Mouse (Mus musculus): ENCODE results near the gene Casp7.

The Casp7 gene

DNA sequence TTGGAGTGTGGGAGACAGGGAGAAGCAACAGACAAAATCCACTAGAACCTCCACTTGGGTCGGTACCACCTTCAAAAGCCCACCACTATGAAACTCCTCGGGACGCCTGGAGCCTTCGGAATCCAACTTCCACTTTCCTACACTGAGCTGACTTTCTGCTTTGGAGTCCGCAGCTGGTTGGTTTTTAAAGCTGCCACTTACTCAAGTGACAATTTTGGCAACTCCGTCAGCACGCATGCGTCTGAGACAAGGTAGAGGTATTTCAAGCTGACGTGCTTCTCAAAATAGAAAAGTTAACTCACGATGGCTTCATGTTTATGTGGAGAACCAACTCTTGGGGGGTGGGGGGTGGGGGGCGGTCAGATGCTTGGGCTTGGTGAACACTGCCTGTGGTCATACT, 7.0 kb upstream of the Casp7 start, which contains the start of gene Nrap:
Gene Nrap, minus strand, starts transcription at position 159 of the 400 bp plus-strand sequence.
- Histone ChIP-seq H3K36me3 (ENCODE audit: insufficient read depth, low read length) (no peaks in the 10 kb centered on the region), H3K4me3 (replicated peaks; ENCODE audit: low read length) (no peak within 1 kb of the TSS), H3K4me1 (replicated peaks; ENCODE audit: low read depth, low read length) (peaks cover 14% of the 10 kb centered on the region), H3K27me3 (ENCODE audit: insufficient read depth, low read length) (peaks cover 16% of the 10 kb centered on the region), H3K9me3 (ENCODE audit: low read length) (no peaks in the 10 kb centered on the region)
- no peak for TF ChIP-seq CTCF (conservative IDR thresholded peaks at IDR 0.05; ENCODE audit: low read length)
- TF ChIP-seq NANOG (IDR thresholded peaks at IDR 0.05; ENCODE audit: borderline replicate concordance, low read length) = no peak
- TF ChIP-seq POU5F1 (IDR thresholded peaks at IDR 0.05; ENCODE audit: borderline replicate concordance, low read length) = no peak

- H3K4me3 ChIP-seq (replicated peaks; ENCODE audit: low read length) = no peak overlapping the region
- H3K4me1 ChIP-seq (replicated peaks; ENCODE audit: low read depth, low read length) = peaks cover 18% of the 10 kb centered on the region
- H3K9me3 ChIP-seq (ENCODE audit: low read length) = no peaks in the 10 kb centered on the region
- no peak for TF ChIP-seq POU5F1 (IDR thresholded peaks at IDR 0.05; ENCODE audit: borderline replicate concordance, low read length)
- TF ChIP-seq NANOG (IDR thresholded peaks at IDR 0.05; ENCODE audit: borderline replicate concordance, low read length) = no peak
- no peaks in the 10 kb centered on the region for H3K36me3 ChIP-seq (ENCODE audit: insufficient read depth, low read length)
- peaks cover 32% of the 10 kb centered on the region for H3K27me3 ChIP-seq (ENCODE audit: insufficient read depth, low read length)
Observed at GRCm38 (mm10) chr19:56391307-56392046, 5.5 kb upstream of the Casp7 start.

DNA sequence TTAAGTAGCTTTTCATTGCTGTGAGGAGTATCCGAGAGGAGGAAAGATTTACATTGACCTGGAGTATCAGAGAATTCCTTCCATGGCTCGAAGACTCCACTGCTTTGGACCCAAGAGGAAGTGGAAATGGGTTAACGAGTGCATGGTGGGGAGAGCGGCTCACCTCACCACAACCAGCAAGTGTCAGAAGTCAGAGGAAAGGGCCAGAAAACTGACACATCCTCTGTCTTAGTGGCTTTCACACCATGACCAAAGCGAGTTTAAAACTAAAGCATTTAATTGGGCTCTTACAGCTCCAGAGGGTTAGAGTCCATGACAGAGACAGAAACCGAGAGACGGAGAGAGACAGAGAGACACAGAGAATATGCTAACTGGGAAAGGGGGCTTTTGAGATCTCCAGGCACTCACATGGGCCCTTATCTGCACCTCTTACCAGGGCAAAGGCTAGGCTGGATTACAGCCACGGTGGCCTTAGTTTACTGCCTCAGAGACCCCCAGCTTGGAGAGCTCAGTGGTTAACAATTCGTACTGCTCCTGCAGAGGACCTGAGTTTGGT, 3.5 kb upstream of the Casp7 start:
- TF ChIP-seq NANOG (IDR thresholded peaks at IDR 0.05; ENCODE audit: borderline replicate concordance, low read length) (no peak), POU5F1 (IDR thresholded peaks at IDR 0.05; ENCODE audit: borderline replicate concordance, low read length) (no peak), CTCF (conservative IDR thresholded peaks at IDR 0.05; ENCODE audit: low read length) (no peak)
- H3K4me1 ChIP-seq (replicated peaks; ENCODE audit: low read depth, low read length) = peaks cover 31% of the 10 kb centered on the region
- H3K27me3 ChIP-seq (ENCODE audit: insufficient read depth, low read length) = peaks cover 49% of the 10 kb centered on the region
- no peak overlapping the region for H3K4me3 ChIP-seq (replicated peaks; ENCODE audit: low read length)
- no peaks in the 10 kb centered on the region for H3K36me3 ChIP-seq (ENCODE audit: insufficient read depth, low read length)
- no peaks in the 10 kb centered on the region for H3K9me3 ChIP-seq (ENCODE audit: low read length)

- TF ChIP-seq CTCF (conservative IDR thresholded peaks at IDR 0.05; ENCODE audit: low read length) (no peak), POU5F1 (IDR thresholded peaks at IDR 0.05; ENCODE audit: borderline replicate concordance, low read length) (no peak)
- H3K4me1 ChIP-seq (replicated peaks; ENCODE audit: low read depth, low read length) = peaks cover 46% of the 10 kb centered on the region
- H3K4me3 ChIP-seq (replicated peaks; ENCODE audit: low read length) = no peak overlapping the region
- no peaks in the 10 kb centered on the region for H3K36me3 ChIP-seq (ENCODE audit: insufficient read depth, low read length)
- no peaks in the 10 kb centered on the region for H3K9me3 ChIP-seq (ENCODE audit: low read length)
- H3K27me3 ChIP-seq (ENCODE audit: insufficient read depth, low read length) = peaks cover 49% of the 10 kb centered on the region
Observed at GRCm38 (mm10) chr19:56395183-56395935, 1.6 kb upstream of the Casp7 start.

- Histone ChIP-seq H3K36me3 (ENCODE audit: insufficient read depth, low read length) (no peaks in the 10 kb centered on the region), H3K27me3 (ENCODE audit: insufficient read depth, low read length) (peaks cover 49% of the 10 kb centered on the region), H3K4me3 (replicated peaks; ENCODE audit: low read length) (peak overlapping the region; percentile 75), H3K4me1 (replicated peaks; ENCODE audit: low read depth, low read length) (peaks cover 52% of the 10 kb centered on the region), H3K9me3 (ENCODE audit: low read length) (no peaks in the 10 kb centered on the region)
- TF ChIP-seq POU5F1 (IDR thresholded peaks at IDR 0.05; ENCODE audit: borderline replicate concordance, low read length) (no peak), NANOG (IDR thresholded peaks at IDR 0.05; ENCODE audit: borderline replicate concordance, low read length) (no peak), CTCF (conservative IDR thresholded peaks at IDR 0.05; ENCODE audit: low read length) (no peak)
Observed at GRCm38 (mm10) chr19:56396227-56396626, 702 bp upstream of the Casp7 start.

- Histone ChIP-seq H3K27me3 (ENCODE audit: insufficient read depth, low read length) (peaks cover 47% of the 10 kb centered on the region), H3K9me3 (ENCODE audit: low read length) (no peaks in the 10 kb centered on the region), H3K4me1 (replicated peaks; ENCODE audit: low read depth, low read length) (peaks cover 45% of the 10 kb centered on the region), H3K36me3 (ENCODE audit: insufficient read depth, low read length) (no peaks in the 10 kb centered on the region), H3K4me3 (replicated peaks; ENCODE audit: low read length) (peak overlapping the region; percentile 75)
- TF ChIP-seq NANOG (IDR thresholded peaks at IDR 0.05; ENCODE audit: borderline replicate concordance, low read length) = no peak
- TF ChIP-seq POU5F1 (IDR thresholded peaks at IDR 0.05; ENCODE audit: borderline replicate concordance, low read length) = no peak
- TF ChIP-seq CTCF (conservative IDR thresholded peaks at IDR 0.05; ENCODE audit: low read length) = no peak
Observed at GRCm38 (mm10) chr19:56397663-56398527, 966 bp downstream of the Casp7 start.

- Histone ChIP-seq H3K27me3 (ENCODE audit: insufficient read depth, low read length) (peaks cover 45% of the 10 kb centered on the region), H3K4me3 (replicated peaks; ENCODE audit: low read length) (no peak overlapping the region), H3K4me1 (replicated peaks; ENCODE audit: low read depth, low read length) (peaks cover 45% of the 10 kb centered on the region), H3K36me3 (ENCODE audit: insufficient read depth, low read length) (no peaks in the 10 kb centered on the region), H3K9me3 (ENCODE audit: low read length) (no peaks in the 10 kb centered on the region)
- TF ChIP-seq NANOG (IDR thresholded peaks at IDR 0.05; ENCODE audit: borderline replicate concordance, low read length) = no peak
- TF ChIP-seq POU5F1 (IDR thresholded peaks at IDR 0.05; ENCODE audit: borderline replicate concordance, low read length) = no peak
- no peak for TF ChIP-seq CTCF (conservative IDR thresholded peaks at IDR 0.05; ENCODE audit: low read length)
Observed at GRCm38 (mm10) chr19:56398528-56398795, 1.5 kb downstream of the Casp7 start.

DNA sequence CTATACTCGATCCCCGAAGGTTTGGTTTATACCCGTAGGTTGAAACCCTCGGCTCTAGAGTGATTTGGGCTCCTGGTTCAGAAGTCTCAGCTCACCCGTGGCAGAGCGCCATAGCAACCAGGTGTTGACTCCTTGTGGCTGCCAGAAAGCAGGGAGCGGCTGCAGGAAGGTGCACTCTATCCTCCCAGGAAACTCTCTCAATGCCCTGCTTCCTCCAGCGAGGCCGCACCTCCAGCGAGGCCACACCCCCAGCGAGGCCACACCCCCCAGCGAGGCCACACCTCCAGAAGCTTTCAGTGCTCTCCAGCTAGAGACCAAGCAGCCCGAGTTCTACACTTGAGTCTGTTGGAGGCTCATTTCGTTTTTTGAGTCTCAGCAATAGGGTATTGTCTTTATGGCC, 3.3 kb downstream of the Casp7 start:
- H3K4me3 ChIP-seq (replicated peaks; ENCODE audit: low read length) = no peak overlapping the region
- H3K9me3 ChIP-seq (ENCODE audit: low read length) = no peaks in the 10 kb centered on the region
- no peak for TF ChIP-seq NANOG (IDR thresholded peaks at IDR 0.05; ENCODE audit: borderline replicate concordance, low read length)
- no peak for TF ChIP-seq POU5F1 (IDR thresholded peaks at IDR 0.05; ENCODE audit: borderline replicate concordance, low read length)
- TF ChIP-seq CTCF (conservative IDR thresholded peaks at IDR 0.05; ENCODE audit: low read length) = no peak

More for the DNA sequence above, 3.3 kb downstream of the Casp7 start:
- H3K27me3 ChIP-seq (ENCODE audit: insufficient read depth, low read length) = peaks cover 30% of the 10 kb centered on the region
- no peaks in the 10 kb centered on the region for H3K36me3 ChIP-seq (ENCODE audit: insufficient read depth, low read length)
- H3K4me1 ChIP-seq (replicated peaks; ENCODE audit: low read depth, low read length) = peaks cover 50% of the 10 kb centered on the region
